Mouse (Mus musculus): ENCODE data around the gene Mia3.
"Not testable (repeated sequence)": the region's sequence is repeated elsewhere in the genome, so short reads cannot be mapped to it uniquely, and the experiment has no call there.

Gene Mia3

GRCm38 (mm10) chr1:183369427-183370014, at the start of gene Mia3:
Gene Mia3 (minus strand): TSS chr1:183369553.
- peak; percentile 96 to 97 for DNase-seq (ENCODE audit: low spot score in 2 of 2)

DNA sequence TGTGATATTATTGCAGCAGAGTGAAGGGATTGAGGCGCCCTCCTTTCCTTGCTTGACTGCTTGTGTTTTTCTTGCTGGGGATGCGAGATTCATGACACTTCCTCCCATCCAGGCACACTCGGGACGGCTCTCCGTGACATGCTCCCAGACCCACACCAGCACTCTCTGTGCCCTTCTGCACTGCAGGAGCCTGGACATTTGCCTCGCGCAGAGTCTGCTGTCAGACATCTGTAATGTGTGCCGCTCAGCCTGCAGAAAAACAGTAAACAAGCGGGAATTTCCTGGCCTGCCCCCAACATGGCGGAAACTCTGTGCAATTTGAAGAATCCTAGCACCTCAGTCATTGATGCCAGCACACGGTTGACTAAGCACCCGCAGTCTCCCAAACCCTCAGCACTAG, 48.5 kb upstream of the Mia3 start, which contains the start of gene Hhipl2:
Gene Hhipl2 (plus strand): TSS at position 343 of the 400 bp plus-strand sequence.
- no peak for DNase-seq (ENCODE audit: low spot score in 2 of 2)

DNA sequence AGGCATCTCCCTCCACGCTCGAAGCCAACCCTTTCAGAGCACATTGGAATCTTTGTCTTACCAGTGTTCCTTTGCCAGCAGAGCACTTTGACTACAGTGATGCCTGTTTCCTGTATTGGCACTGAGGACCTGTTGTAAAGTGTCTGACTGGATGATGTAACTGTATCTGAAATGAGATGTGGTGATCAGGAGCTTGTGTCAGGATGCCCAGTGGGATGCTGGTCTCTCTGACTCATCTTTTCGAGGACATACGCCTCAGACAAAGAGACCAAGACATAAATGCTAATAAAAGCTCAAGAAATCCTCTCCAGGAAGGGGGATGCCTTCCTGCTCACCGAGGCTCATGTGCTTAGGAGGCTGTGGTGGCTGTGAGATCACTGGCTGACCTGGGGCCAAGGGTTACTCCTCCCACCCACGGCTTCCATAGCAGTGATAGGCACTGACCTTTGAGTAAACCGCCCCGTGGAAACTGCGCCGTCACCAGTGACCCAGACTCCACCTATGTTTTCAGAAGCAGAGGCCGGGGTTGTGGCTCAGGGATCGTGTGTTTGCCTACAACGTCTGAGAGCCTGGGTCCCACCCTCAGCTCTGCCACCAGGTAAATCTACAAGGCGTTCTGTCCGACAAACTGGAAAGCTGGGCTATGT, 44.9 kb upstream of the Mia3 start:
- DNase-seq (ENCODE audit: low spot score in 2 of 2), result no peak

DNA sequence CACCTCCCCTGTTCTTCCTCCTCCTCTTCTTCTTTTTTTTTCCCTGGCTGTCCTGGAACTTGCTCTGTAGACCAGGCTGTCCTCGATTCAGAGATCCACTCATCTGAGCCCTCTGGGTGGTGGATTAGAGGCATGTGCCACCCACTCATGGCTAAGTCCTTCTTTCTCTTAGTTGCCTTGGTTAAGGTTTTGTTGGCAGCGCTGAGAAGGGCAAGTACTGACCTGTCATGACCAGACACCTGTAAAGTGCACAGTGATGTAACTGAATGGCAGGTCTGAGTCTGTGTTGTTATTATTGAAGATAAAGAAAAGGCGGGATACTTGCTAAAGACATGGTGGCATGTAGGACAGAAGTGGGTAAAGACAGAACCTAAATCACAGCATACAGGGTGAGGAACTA, 34.0 kb upstream of the Mia3 start:
- no peak for DNase-seq (ENCODE audit: low spot score in 2 of 2)

DNA sequence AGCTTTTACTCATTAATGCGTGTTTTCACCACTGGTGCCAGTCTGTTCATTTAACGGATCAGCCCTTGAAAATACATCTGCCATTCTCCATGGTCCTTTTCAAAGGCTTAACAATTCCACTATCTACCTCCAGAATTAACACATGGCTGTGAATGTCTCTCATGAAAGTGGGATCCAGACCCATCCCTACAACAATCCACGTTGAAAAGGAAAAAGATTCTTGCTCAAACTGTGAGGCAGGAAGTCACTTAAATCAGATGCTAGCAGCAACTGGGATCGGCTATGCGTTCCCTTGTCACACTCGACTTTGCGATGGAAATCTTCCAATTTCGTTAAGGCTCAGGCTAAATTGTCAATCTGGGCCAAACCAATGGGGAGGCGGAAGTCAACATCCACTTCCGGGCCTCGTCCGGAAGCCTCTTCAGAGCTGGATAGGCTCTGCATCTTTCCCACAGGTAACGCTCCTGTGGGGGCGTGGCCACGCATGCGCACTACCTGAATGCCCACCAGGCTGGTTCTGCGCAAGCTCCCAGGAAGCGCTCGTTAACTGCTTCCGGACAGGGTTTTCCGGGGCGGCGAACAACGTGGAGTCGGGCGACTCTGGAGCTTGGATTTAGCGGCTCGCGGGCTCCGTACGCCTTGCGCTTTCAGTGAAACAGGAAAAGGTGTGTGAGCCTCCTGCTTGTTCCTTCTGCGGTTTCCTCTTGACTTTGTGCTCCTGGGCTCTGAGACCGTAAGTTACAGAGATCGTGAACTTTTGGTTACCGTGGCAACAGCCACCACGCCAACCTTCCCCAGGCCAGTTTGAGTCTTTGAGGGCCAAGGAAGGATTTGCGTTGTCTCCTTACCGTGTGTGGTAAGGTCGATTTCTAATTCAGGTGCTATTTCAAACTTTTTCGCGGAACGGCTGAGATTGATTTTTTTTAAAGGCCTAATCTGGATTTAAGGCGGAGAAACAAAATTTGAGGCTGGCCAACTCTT, 19.4 kb upstream of the Mia3 start, which contains the start of gene Taf1a:
Gene Taf1a (plus strand): TSS at position 556 of the 981 bp plus-strand sequence.
- DNase-seq (ENCODE audit: low spot score in 2 of 2), result peak; percentile 91 to 92

DNA sequence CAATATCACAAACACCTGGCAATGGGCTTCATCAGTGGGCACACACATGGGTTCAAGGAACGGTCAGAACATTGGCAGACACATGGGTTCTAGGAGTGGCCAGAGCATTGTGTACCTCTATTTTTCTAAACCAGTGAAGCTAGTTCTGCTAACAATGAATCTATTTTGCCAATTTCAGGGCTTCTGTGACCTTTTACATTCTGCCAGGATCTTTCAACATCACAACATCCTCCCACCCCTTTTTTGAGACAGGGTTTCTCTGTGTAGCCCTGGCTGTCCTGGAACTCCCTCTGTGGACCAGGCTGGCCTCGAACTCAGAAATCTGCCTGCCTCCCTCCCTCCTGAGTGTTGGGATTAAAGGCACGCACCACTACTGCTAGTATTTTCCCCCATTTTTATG, 18.1 kb upstream of the Mia3 start:
- not testable (repeated sequence) for DNase-seq (ENCODE audit: low spot score in 2 of 2)

DNA sequence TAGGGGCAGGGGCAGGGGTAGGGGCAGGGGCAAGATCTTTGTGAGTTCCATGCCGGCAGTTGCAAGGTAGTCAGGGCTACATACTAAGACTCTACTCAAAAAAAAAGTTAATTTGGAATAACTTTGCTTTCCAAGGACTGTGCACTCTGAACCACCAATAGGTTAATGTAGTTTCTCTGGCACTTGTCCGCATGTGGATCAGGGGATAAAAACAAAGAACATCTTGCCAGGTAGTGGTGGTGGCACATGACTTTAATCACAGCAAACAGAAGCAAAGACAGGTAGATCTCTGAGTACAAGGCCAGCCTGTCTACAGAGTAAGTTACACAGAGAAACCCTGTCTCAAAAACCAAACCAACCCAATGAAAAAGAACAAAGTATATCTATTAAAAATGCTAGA, 13.3 kb upstream of the Mia3 start:
- DNase-seq (ENCODE audit: low spot score in 2 of 2), result no peak

DNA sequence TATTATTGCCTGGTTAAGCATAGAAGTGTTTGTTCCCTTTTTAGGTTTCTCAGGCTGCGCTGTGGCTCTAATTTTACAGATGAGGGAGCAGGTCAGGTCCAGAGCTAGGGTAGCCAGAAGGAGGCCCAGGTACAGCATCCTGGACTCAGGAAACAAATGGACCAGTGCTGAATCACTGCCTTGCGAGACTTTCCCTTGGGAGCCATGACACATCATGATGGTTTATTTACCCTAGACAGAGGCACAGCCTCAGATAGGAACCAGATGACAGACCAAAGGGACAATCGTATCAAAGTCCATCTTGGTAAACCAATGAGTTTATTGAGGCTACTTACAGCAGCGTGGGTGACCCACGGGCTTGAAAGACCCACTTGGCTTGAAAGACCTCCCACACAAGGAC, 12.5 kb upstream of the Mia3 start:
- no peak for DNase-seq (ENCODE audit: low spot score in 2 of 2)

GRCm38 (mm10) chr1:183379376-183379775, 10.0 kb upstream of the Mia3 start:
- DNase-seq (ENCODE audit: low spot score in 2 of 2), result not testable (repeated sequence)

DNA sequence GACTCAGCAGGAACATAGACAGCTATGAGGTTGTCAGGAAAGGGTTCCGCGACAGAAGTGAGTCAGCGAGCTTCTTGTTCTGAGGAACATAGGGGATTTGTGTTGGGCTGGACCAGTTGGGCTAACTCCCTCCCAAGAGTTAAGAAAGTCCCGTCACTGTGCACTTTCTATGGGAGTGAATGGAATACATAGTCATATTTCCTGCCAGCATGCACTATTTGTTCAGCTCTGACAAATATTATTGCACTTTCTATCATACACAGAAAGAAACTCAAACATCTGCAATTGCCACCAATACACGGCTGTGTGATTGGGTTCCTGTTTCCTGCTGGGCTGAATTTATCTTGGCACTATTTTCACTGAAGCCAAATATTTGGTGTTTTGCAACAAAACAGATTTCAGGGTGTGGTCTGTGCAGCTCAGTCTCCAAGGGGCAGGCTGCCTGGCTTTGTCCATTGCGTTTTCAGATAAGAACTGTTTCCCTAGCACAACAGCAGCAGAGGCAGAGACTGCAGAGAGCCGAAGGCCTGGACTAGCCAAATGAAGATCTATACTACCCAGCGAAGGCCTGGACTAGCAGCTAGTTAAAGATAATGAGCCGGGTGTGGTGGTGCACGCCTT, 9.1 kb upstream of the Mia3 start:
- no peak for DNase-seq (ENCODE audit: low spot score in 2 of 2)

DNA sequence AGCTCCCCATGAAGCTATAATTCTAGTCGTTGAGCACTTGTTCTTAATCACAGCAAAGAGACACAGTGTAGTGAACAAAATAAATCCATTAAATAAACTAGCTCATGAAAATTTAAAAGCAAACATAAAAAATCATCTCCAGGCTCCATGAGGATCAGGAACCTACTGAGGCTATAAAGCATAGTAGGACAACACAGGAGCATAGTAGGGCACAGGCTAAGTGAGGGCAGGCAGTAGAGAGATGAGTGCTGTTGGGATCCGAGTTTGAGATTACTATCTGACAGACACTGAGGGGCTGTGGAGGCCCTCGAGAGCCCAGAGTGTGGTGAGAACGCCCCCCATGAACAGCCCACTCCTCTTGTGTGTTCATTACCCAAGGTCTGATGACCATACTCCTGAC, 7.7 kb upstream of the Mia3 start:
- DNase-seq (ENCODE audit: low spot score in 2 of 2), result no peak

DNA sequence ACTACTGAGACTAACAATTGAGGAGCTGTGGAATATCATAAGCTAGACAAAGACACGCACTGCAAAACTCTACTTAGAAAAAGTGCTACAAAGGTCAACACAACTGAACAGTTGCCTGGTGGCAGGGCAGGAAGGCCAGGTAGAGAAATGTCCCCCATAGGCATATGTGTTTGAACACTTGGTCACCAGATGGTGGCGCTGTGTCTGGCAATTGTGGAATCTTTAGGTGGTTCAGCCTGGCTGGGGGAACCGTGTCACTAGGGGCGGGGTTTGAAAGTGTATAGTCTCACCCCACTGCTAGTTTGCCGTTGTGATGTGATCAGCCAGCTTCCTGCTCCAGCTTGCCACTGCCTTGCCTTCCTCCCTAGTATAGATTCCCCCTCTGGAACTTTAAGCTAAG, 5.4 kb upstream of the Mia3 start:
- DNase-seq (ENCODE audit: low spot score in 2 of 2), result no peak

- DNase-seq (ENCODE audit: low spot score in 2 of 2), result peak; percentile 12 to 25
These were observed 552 bp downstream of the Mia3 start for GRCm38 (mm10) chr1:183368601-183369400.

DNA sequence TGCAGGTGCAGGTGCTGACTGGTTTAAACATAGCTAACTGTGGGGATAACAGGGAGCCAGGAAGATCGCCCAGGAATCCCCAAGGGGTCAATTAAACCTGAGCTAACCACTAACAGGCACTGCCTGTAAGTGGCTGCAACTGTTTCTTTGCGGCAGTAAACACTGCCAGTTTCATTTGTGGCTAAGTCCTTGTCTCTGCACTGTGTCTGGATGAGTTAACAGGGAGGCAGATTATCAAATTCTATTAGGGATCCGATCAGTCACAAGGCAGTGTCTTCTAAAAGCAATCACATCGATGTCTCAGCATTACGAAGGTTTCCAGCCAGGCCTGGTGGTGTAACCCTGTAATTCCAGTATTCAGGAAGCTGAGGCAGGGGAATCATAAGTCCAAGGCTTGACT, 3.0 kb downstream of the Mia3 start:
- no peak for DNase-seq (ENCODE audit: low spot score in 2 of 2)

DNA sequence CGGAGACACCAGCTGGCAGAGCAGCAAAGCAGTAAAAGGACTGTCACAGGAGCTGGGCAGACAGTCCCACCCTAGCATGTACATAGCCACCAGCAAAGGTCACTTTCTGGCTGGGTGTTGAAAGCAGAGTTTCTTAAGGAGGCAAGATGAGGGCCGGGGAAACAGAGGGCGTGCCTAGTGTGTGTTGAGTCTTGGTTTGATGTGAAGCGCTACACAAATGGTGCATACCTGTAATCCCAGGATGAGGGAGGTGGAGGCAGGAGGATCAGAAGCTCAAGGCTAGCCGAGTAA, 5.8 kb downstream of the Mia3 start:
- DNase-seq (ENCODE audit: low spot score in 2 of 2), result no peak

GRCm38 (mm10) chr1:183362729-183363576, 6.4 kb downstream of the Mia3 start:
- DNase-seq (ENCODE audit: low spot score in 2 of 2), result no peak

- no peak for DNase-seq (ENCODE audit: low spot score in 2 of 2)
These were observed 7.1 kb downstream of the Mia3 start for GRCm38 (mm10) chr1:183362301-183362700.

GRCm38 (mm10) chr1:183358901-183359300, 10.5 kb downstream of the Mia3 start:
- DNase-seq (ENCODE audit: low spot score in 2 of 2), result no peak

GRCm38 (mm10) chr1:183349840-183350239, 19.5 kb downstream of the Mia3 start:
- peak in 1 of 2 experiments; percentile 29 for DNase-seq (ENCODE audit: low spot score in 2 of 2)

DNA sequence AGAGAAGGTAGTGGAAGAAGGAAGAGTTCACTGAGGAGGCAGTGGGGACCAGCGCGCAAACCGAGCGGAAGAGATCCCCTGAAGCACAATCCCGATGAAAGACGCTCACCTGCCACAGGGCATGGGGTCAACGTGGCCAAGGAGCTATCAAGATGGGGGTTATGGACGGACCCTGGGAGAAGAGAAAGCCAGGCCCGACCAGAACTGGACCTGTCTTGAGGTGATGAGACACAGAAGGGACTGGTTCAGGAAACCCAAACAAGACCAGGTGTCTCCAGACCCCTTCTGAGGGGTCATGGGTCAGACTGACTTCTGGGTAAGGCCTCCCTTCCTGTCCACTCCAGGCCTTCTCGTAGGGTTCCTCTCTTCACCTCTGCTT, 23.5 kb downstream of the Mia3 start:
- peak in 1 of 2 experiments; percentile 32 for DNase-seq (ENCODE audit: low spot score in 2 of 2)
